Mouse (Mus musculus) T-helper 1 cell (primary cell): ENCODE measurements at regions not wholly inside any gene's neighbourhood (a gene's known extent, or its start where the extent isn't known, plus 50 kb on each side); places are given as distances from the start of the nearest gene placed in this dataset.

Experiments used
- in situ Hi-C: fragments of 300-600 bp; cut with MboI, MseI; formaldehyde crosslinking; loops from one replicate; pipeline ENCODE4 v1.15.1; 2025; ENCODE audit warnings: high pct_unique_total_duplicates

- in situ Hi-C loops, result no loop called here
These were observed 157.2 kb downstream of the Cog6 start for GRCm38 (mm10) chr3:52859848-52860247.

GRCm38 (mm10) chr3:52859266-52859825 lies 157.7 kb downstream of the Cog6 start:
- in situ Hi-C loops, result no loop called here

- in situ Hi-C loops, result no loop called here
These were observed 158.8 kb downstream of the Cog6 start for GRCm38 (mm10) chr3:52858259-52858658.

- in situ Hi-C loops, result no loop called here
These were observed 160.0 kb downstream of the Cog6 start for GRCm38 (mm10) chr3:52857076-52857475.

GRCm38 (mm10) chr3:52854560-52854959 lies 162.5 kb downstream of the Cog6 start:
- in situ Hi-C loops, result no loop called here

GRCm38 (mm10) chr3:52853126-52853525 lies 163.9 kb downstream of the Cog6 start:
- in situ Hi-C loops, result no loop called here

GRCm38 (mm10) chr3:52845166-52845565 lies 171.9 kb downstream of the Cog6 start:
- in situ Hi-C loops, result no loop called here

- in situ Hi-C loops, result no loop called here
These were observed 173.0 kb downstream of the Cog6 start for GRCm38 (mm10) chr3:52843998-52844397.

GRCm38 (mm10) chr3:52842866-52843425 lies 174.1 kb downstream of the Cog6 start:
- in situ Hi-C loops, result no loop called here

GRCm38 (mm10) chr3:52840160-52840953 lies 176.7 kb downstream of the Cog6 start:
- in situ Hi-C loops, result no loop called here

- in situ Hi-C loops, result no loop called here
These were observed 179.0 kb downstream of the Cog6 start for GRCm38 (mm10) chr3:52838020-52838419.

- in situ Hi-C loops, result no loop called here
These were observed 179.5 kb downstream of the Cog6 start for GRCm38 (mm10) chr3:52837527-52837926.

GRCm38 (mm10) chr3:52836780-52837179 lies 180.3 kb downstream of the Cog6 start:
- in situ Hi-C loops, result no loop called here

GRCm38 (mm10) chr3:52832421-52832820 lies 184.6 kb downstream of the Cog6 start:
- in situ Hi-C loops, result no loop called here

GRCm38 (mm10) chr3:52831986-52832385 lies 185.1 kb downstream of the Cog6 start:
- in situ Hi-C loops, result no loop called here

GRCm38 (mm10) chr3:52830101-52830500 lies 186.9 kb downstream of the Cog6 start:
- in situ Hi-C loops, result no loop called here

GRCm38 (mm10) chr3:52829069-52829468 lies 188.0 kb downstream of the Cog6 start:
- in situ Hi-C loops, result no loop called here

- in situ Hi-C loops, result no loop called here
These were observed 188.6 kb downstream of the Cog6 start for GRCm38 (mm10) chr3:52828473-52828872.

GRCm38 (mm10) chr3:52822848-52823247 lies 194.2 kb downstream of the Cog6 start:
- in situ Hi-C loops, result no loop called here

GRCm38 (mm10) chr3:52821450-52821849 lies 195.6 kb downstream of the Cog6 start:
- in situ Hi-C loops, result no loop called here

GRCm38 (mm10) chr3:52818401-52818800 lies 198.6 kb downstream of the Cog6 start:
- in situ Hi-C loops, result no loop called here

GRCm38 (mm10) chr3:52817416-52817815 lies 199.6 kb downstream of the Cog6 start:
- in situ Hi-C loops, result no loop called here

GRCm38 (mm10) chr3:52815497-52815896 lies 201.5 kb downstream of the Cog6 start:
- in situ Hi-C loops, result no loop called here
